Mouse (Mus musculus): ENCODE results near the gene Ttc9. TPM values are rescaled to one million over a fixed set of nuclear protein-coding genes. Genes with fewer than 3 reads are reported as not detected.

Gene Ttc9
- total and polyA plus RNA-seq, 3 experiments = 0.27 TPM; not detected in 2

DNA sequence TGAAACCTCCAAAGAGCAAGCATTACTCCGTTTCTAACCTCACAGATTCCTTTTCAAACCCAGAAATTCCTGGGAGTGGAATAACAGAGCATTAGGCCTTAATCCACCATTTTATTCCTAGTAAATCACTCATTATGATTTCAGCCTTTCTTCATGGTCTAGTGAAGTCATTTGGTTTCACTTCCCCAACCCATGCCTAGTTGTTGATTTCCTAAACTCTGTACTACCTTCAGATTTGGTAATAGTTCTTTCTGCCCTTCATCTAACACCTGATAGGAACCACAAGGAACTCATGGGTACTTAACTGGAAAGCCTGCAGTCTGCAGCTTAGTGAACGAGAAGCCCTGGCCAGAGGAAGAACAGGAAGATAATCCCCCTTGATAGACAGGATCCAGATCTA, 44.5 kb downstream of the Ttc9 start:
- ATAC-seq (ENCODE audit: extremely low read depth, insufficient number of reproducible peaks, low FRiP score, poor library complexity, severe bottlenecking) (no peak), DNase-seq (ENCODE audit: low spot score) (no peak)
- H3K4me3 ChIP-seq (ENCODE audit: low read depth, low read length) = no peak overlapping the region
- H3K9me3 ChIP-seq (replicated peaks) = no peaks in the 10 kb centered on the region
- TF ChIP-seq TAL1 (conservative IDR thresholded peaks at IDR 0.05; ENCODE audit: low read depth, low read length) (no peak), POLR2AphosphoS5 (IDR thresholded peaks at IDR 0.05; ENCODE audit: insufficient replicate concordance, low read depth, low read length) (no peak), CTCF (IDR thresholded peaks at IDR 0.05; ENCODE audit: low read depth, low read length) (no peak), GATA2 (IDR thresholded peaks at IDR 0.05; ENCODE audit: borderline replicate concordance, low read depth, low read length) (no peak), GATA1 (IDR thresholded peaks at IDR 0.05; ENCODE audit: borderline replicate concordance, low read length) (no peak)
- H3K36me3 ChIP-seq (replicated peaks) = no peaks in the 10 kb centered on the region
- no peaks in the 10 kb centered on the region for H3K4me1 ChIP-seq (ENCODE audit: insufficient read depth, low read depth, low read length)
- H3K27me3 ChIP-seq (ENCODE audit: insufficient read depth, low read length) = peaks cover 8% of the 10 kb centered on the region

DNA sequence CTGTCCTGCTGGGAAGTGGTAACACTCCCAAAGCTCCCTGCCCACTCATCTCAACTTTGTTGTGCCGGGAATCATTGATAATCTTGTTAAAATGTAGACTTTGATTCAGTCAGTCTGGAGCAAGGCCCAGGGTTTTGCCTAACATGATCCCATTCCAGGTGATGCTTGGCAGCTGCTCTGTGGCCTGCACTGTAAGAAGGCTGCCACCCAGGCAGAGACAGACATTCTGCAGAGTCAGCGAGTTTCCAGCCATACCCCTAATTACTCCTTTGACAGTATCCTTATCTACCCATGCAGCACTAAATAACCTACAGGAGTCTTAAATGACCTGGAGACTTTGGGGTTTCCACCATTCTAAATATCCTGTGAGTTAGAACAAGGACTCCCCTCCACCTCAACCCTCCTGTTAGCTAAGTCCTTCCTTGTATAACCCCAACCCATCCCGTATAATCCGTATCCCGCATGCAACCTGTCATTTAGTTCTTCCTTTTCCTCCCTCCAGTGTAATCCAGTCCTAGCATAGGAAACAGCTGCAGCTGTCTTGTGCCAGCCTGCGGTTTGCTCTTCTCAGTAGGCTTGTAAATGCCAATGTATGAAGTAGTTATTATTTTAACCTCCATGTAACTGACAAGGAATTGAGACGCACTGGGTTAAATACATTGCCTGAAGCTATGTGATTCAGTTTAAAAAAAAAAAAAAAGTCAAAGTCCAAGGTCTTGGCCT, 48.9 kb downstream of the Ttc9 start:
- no peak for TF ChIP-seq CTCF (IDR thresholded peaks at IDR 0.05; ENCODE audit: low read depth, low read length)
- no peak for TF ChIP-seq GATA2 (IDR thresholded peaks at IDR 0.05; ENCODE audit: borderline replicate concordance, low read depth, low read length)
- TF ChIP-seq TAL1 (conservative IDR thresholded peaks at IDR 0.05; ENCODE audit: low read depth, low read length) = no peak
- no peak for TF ChIP-seq GATA1 (IDR thresholded peaks at IDR 0.05; ENCODE audit: borderline replicate concordance, low read length)
- TF ChIP-seq POLR2AphosphoS5 (IDR thresholded peaks at IDR 0.05; ENCODE audit: insufficient replicate concordance, low read depth, low read length) = no peak
- H3K9me3 ChIP-seq (replicated peaks) = no peaks in the 10 kb centered on the region
- no peak for ATAC-seq (ENCODE audit: extremely low read depth, insufficient number of reproducible peaks, low FRiP score, poor library complexity, severe bottlenecking)

DNA sequence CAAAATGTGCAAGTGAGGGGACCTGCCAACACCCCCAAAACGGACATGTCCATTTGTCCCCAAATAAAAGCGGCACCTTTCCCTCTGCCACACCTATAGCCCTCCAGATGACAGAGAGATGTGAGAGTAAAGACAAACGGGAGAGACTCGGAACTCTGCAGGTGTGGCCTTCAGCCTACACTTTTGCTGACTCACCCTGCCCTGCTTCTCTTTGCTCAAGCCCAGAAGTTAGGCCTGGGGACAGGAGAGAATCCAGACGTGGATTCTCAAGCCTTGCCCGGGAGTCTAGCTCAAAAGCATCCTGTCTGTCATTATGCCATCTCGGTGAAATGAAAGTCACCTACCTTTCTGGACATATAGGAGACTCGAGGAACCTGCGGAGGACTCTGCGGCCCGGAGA, 52.3 kb downstream of the Ttc9 start:
- H3K36me3 ChIP-seq (replicated peaks) = no peaks in the 10 kb centered on the region

More for the DNA sequence above, 48.9 kb downstream of the Ttc9 start:
- Histone ChIP-seq H3K27me3 (ENCODE audit: insufficient read depth, low read length) (peaks cover 11% of the 10 kb centered on the region), H3K4me3 (ENCODE audit: low read depth, low read length) (no peak overlapping the region), H3K36me3 (replicated peaks) (no peaks in the 10 kb centered on the region), H3K4me1 (ENCODE audit: insufficient read depth, low read depth, low read length) (no peaks in the 10 kb centered on the region)
- no peak for DNase-seq (ENCODE audit: low spot score)

DNA sequence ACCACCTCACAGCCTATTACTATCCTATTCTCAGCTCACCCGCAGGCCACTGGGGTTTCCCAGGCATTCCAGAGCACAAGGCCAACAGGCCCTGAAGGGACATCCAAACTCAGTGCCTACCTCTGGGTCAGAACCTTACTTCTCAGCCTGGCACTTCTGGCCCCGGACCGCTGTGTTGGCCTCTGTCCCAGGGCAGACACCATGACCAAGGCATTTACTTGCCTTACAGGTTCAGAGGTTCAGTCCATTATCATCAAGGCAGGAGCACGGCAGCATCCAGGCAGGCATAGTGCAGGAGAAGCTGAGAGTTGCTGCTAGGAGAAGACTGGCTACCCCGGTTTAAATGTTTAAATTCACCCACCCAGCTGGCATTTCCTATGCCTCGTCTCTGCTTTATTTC, 53.0 kb downstream of the Ttc9 start:
- peaks cover 7% of the 10 kb centered on the region; the same call in 1 of the 2 replicates for H3K27me3 ChIP-seq (ENCODE audit: insufficient read depth, low read length)
- DNase-seq (ENCODE audit: low spot score) (no peak), ATAC-seq (ENCODE audit: extremely low read depth, insufficient number of reproducible peaks, low FRiP score, poor library complexity, severe bottlenecking) (no peak)
- no peaks in the 10 kb centered on the region for H3K9me3 ChIP-seq (replicated peaks)
- TF ChIP-seq GATA1 (IDR thresholded peaks at IDR 0.05; ENCODE audit: borderline replicate concordance, low read length) = no peak
- no peak for TF ChIP-seq POLR2AphosphoS5 (IDR thresholded peaks at IDR 0.05; ENCODE audit: insufficient replicate concordance, low read depth, low read length)
- TF ChIP-seq CTCF (IDR thresholded peaks at IDR 0.05; ENCODE audit: low read depth, low read length) = no peak
- TF ChIP-seq GATA2 (IDR thresholded peaks at IDR 0.05; ENCODE audit: borderline replicate concordance, low read depth, low read length) = no peak
- TF ChIP-seq TAL1 (conservative IDR thresholded peaks at IDR 0.05; ENCODE audit: low read depth, low read length) = no peak
- no peaks in the 10 kb centered on the region for H3K36me3 ChIP-seq (replicated peaks)
- no peaks in the 10 kb centered on the region for H3K4me1 ChIP-seq (ENCODE audit: insufficient read depth, low read depth, low read length)
- no peak overlapping the region for H3K4me3 ChIP-seq (ENCODE audit: low read depth, low read length)

More for the DNA sequence above, 52.3 kb downstream of the Ttc9 start:
- ATAC-seq (ENCODE audit: extremely low read depth, insufficient number of reproducible peaks, low FRiP score, poor library complexity, severe bottlenecking) (no peak), DNase-seq (ENCODE audit: low spot score) (no peak)
- Histone ChIP-seq H3K9me3 (replicated peaks) (no peaks in the 10 kb centered on the region), H3K4me3 (ENCODE audit: low read depth, low read length) (no peak overlapping the region), H3K27me3 (ENCODE audit: insufficient read depth, low read length) (peaks cover 7% of the 10 kb centered on the region), H3K4me1 (ENCODE audit: insufficient read depth, low read depth, low read length) (no peaks in the 10 kb centered on the region)
- TF ChIP-seq GATA1 (IDR thresholded peaks at IDR 0.05; ENCODE audit: borderline replicate concordance, low read length) = no peak
- no peak for TF ChIP-seq POLR2AphosphoS5 (IDR thresholded peaks at IDR 0.05; ENCODE audit: insufficient replicate concordance, low read depth, low read length)

DNA sequence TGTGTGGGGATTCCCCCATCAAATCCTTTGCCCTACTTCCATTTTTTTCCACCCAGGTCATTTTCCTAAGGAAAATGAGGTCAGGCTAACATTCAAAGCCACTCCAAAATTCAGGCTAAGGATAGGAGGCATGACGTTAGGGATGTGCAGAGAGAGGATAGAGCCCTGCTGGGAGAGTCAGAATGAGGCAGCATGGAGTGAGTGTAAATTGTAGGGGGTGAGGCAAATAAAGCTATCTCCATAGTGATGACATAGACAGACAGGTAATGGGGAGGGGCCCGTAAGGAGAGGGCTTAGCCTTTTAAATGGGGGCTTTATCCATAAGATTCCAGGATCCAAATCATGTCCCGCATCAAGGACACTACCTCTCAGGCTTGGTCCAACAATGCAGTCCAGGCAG, 54.9 kb downstream of the Ttc9 start:
- TF ChIP-seq GATA1 (IDR thresholded peaks at IDR 0.05; ENCODE audit: borderline replicate concordance, low read length) (no peak), CTCF (IDR thresholded peaks at IDR 0.05; ENCODE audit: low read depth, low read length) (no peak), GATA2 (IDR thresholded peaks at IDR 0.05; ENCODE audit: borderline replicate concordance, low read depth, low read length) (no peak), POLR2AphosphoS5 (IDR thresholded peaks at IDR 0.05; ENCODE audit: insufficient replicate concordance, low read depth, low read length) (no peak), TAL1 (conservative IDR thresholded peaks at IDR 0.05; ENCODE audit: low read depth, low read length) (no peak)

DNA sequence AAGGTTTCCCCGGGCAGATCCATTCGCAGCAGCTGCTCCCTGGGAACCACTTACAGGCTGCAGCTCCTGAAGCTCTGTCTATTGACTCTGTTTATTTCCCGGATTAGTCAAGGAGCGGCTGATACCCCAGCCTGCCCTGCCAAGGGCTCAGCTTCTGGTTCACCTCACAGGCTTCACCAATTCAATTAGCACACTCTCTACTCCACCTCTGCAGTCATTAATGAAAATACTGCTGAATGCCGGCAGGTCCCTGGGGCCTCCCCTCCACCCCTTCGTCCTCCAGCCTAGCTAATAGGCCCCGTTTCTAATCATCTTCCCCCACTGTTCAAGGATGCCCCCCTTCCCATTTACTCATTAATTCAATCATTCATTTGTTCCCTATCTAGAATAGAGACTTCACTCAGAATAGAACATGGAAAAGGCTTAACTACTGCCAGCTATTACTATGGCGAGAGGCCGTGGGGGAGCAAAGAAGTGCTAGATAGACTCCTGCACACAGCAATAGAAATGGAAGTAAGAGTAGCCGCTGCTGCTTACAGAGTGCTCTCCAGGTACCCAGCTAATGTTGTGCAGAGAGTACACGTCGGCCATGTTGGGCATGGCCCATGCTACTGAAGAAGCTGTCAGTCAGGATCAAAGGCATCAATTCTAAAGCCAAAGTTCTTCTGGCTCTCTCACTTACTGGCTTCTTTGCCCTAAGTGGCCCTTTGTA, 55.5 kb downstream of the Ttc9 start:
- Histone ChIP-seq H3K9me3 (replicated peaks) (no peaks in the 10 kb centered on the region), H3K4me1 (ENCODE audit: insufficient read depth, low read depth, low read length) (no peaks in the 10 kb centered on the region), H3K27me3 (ENCODE audit: insufficient read depth, low read length) (0 out of 2 replicates have a peak, but pooled peaks cover 3% of the 10 kb centered on the region), H3K4me3 (ENCODE audit: low read depth, low read length) (no peak overlapping the region), H3K36me3 (replicated peaks) (no peaks in the 10 kb centered on the region)
- TF ChIP-seq GATA1 (IDR thresholded peaks at IDR 0.05; ENCODE audit: borderline replicate concordance, low read length) = no peak
- no peak for TF ChIP-seq TAL1 (conservative IDR thresholded peaks at IDR 0.05; ENCODE audit: low read depth, low read length)
- no peak for TF ChIP-seq CTCF (IDR thresholded peaks at IDR 0.05; ENCODE audit: low read depth, low read length)
- no peak for TF ChIP-seq GATA2 (IDR thresholded peaks at IDR 0.05; ENCODE audit: borderline replicate concordance, low read depth, low read length)
- no peak for TF ChIP-seq POLR2AphosphoS5 (IDR thresholded peaks at IDR 0.05; ENCODE audit: insufficient replicate concordance, low read depth, low read length)
- DNase-seq (ENCODE audit: low spot score) (no peak), ATAC-seq (ENCODE audit: extremely low read depth, insufficient number of reproducible peaks, low FRiP score, poor library complexity, severe bottlenecking) (no peak)

More for the DNA sequence above, 54.9 kb downstream of the Ttc9 start:
- Histone ChIP-seq H3K36me3 (replicated peaks) (no peaks in the 10 kb centered on the region), H3K9me3 (replicated peaks) (no peaks in the 10 kb centered on the region), H3K27me3 (ENCODE audit: insufficient read depth, low read length) (0 out of 2 replicates have a peak, but pooled peaks cover 3% of the 10 kb centered on the region), H3K4me3 (ENCODE audit: low read depth, low read length) (no peak overlapping the region), H3K4me1 (ENCODE audit: insufficient read depth, low read depth, low read length) (no peaks in the 10 kb centered on the region)
- no peak for ATAC-seq (ENCODE audit: extremely low read depth, insufficient number of reproducible peaks, low FRiP score, poor library complexity, severe bottlenecking)
- no peak for DNase-seq (ENCODE audit: low spot score)

Data from G1E (cell line).